Mouse (Mus musculus) layer of hippocampus, adult 2 months (tissue): ENCODE measurements at regions not wholly inside any gene's neighbourhood (a gene's known extent, or its start where the extent isn't known, plus 50 kb on each side); places are given as distances from the start of the nearest gene placed in this dataset.

ENCODE experiments used
- DNase-seq, 2 experiments: peaks; one replicate each; pipeline ENCODE4 v3.0.0; 2022; ENCODE audit warnings: low spot score in 2 of 2
- H3K27ac ChIP-seq: fragments of 200-600 bp; 2 replicates; pipeline ENCODE4 v1.8.1; 2022
- H3K4me3 ChIP-seq: fragments of 200-600 bp; 2 replicates; pipeline ENCODE4 v1.8.1; 2022; ENCODE audit warnings: mild to moderate bottlenecking
- CTCF ChIP-seq: fragments of 200-600 bp; conservative IDR thresholded peaks from 2 replicates; pipeline ENCODE4 v1.8.1; 2022; ENCODE audit warnings: antibody characterized with exemption, mild to moderate bottlenecking, moderate library complexity

DNA sequence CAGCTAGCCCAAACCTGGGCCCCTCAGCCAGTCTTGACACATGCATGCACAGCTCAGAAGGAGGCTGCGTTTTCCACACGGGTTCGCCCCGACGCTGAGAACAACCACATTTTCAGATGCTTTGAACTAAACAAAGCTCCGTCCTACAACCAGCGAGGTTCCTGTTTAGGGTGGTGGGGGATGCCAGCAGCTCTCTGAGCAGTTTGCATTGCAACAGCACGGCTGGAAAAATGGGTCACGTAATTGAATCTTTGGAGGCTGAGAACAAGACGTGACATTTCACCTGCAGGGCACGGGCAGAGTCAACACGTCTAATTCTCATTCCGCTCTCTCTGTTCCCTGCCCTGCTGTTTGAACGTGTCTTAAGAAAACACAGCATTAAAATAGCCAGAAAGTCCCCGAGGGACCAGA, 119.2 kb downstream of the Syk start:
- no peak overlapping the region for H3K4me3 ChIP-seq
- no peak for DNase-seq
- H3K27ac ChIP-seq, result no peak overlapping the region
- TF ChIP-seq CTCF, result no peak

DNA sequence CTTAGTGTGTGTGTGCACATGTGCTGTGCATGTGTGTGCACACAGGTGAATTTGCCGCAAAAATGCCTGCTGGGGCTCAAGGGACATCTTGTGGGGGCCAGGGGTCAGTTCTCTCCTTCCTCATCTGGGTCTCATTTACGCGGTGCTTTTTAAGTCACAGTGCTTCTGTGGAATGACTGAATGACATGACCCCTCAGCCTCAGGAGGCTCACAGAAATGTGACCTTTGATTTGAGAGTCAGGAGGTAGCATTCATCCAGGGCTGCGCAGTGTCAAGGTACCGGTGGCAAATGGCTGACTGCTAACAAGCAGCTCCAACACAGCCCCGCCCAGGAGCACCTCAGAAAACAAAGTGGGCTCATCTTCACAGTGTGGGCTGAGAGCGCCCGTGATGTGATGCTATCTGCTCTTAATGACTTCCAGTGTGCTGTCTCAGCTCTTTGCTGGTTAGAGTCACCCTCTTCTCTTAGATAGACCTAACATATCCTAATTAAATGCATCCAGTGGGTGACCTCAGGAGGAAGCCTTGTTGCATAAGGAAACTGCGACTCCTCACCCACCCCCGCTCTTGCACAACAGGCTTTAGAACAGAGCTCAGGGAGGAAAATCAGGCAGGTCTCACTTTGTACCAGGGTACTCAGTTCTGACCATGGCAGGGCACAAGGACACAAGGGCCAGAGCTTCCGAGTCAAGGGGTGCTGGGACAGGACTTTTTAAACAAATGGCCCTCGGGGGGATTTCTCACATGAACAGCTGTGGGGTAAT, 120.6 kb downstream of the Syk start:
- no peak for TF ChIP-seq CTCF
- Histone ChIP-seq H3K27ac (no peak overlapping the region), H3K4me3 (no peak overlapping the region)
- no peak for DNase-seq

- no peak for TF ChIP-seq CTCF
- Histone ChIP-seq H3K27ac (no peak overlapping the region), H3K4me3 (no peak overlapping the region)
- DNase-seq, result no peak
These were observed 121.7 kb downstream of the Syk start for GRCm38 (mm10) chr13:52704673-52705072.

DNA sequence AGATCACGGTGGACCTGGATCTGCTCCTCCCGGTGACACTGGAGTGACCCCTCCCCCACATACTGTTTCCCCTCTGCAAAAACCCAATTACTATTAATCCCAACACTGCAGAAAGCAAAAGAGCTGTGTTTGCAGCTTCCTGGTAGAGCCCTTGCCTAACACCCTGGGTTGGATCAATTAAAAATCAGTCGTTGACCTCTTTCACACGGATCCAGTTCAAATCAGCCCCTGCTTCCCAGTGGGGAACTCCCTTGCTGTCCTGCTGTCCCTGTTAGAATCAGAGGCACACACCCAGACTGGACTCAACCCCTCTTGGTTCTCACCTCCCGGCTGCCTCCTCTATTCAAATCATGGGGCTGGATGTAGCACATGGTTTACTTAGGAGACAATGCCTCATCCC, 126.6 kb downstream of the Syk start:
- no peak for TF ChIP-seq CTCF
- H3K4me3 ChIP-seq, result no peak overlapping the region
- no peak overlapping the region for H3K27ac ChIP-seq
- DNase-seq, result no peak

DNA sequence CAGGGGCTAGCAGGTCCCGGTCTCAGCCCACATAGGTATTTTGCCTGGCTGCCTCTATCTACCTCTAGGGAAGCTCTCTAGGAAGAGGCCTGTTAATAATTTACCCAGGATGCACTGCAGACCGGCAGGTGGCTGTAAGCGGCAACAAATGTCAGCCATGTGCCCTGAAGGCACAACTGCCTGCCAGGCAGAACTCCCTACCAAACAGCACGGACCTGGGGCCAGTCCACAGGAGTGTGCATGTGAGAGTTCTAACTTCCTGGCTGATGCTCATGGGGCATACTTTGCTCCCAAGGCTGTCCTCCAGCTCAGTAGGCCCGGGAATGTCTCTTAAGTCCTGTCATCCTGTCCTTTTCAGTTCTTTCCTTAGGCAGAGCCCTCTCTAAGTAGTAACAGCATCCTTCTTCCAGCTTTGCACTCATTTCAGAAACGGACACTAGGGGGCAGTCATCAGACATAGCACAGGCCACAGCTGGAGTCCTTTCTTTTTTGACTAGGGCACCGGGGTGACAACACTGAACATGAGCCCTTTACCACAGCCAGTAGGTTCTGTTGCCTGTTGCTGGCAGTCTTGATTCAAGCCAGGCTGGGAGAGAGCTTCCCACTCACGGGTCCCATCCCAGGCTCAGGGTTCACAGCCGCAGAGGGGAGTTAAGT, 128.9 kb downstream of the Syk start:
- TF ChIP-seq CTCF, result peak; percentile 93
- H3K27ac ChIP-seq, result no peak overlapping the region
- peak; percentile 72 to 86 for DNase-seq
- no peak overlapping the region for H3K4me3 ChIP-seq

DNA sequence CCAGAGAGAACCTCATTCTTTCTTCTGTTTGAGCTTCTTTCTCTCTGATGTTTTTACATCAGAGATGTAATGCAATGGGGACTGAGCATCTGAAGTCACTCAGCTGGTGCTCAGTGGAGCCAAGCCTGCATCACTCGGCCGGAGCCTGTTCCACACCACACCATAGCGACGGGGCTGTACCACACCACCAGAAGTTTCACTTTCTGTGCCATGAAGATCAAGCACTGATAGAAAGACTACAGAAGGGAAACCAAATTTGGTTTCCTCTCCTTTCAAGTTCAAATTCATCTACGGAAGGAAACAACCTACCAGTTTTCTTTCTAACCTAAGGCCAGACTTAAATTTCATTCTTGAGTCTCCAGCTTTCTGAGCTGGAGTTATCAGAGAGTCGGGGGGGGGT, 138.5 kb downstream of the Syk start:
- no peak for TF ChIP-seq CTCF
- no peak for DNase-seq
- Histone ChIP-seq H3K27ac (no peak overlapping the region), H3K4me3 (no peak overlapping the region)

DNA sequence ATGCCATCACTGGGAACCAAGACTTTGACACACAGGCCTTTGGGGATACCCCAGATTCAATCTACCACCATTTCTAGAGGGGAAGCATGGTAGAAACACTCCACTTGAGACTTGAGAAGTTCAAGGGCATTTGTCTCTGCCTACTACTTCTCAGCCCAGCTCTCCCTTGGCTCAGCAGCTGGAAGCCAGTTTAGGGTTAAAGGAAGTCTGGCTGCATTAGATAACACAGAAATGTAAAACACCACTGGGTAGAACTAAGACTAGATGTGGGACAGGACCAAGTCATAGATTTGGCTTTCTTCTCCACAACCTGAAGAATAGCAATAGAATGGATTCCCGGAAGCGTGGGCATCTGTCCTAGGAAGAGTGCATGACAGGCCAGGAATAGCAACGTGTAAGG, 139.7 kb downstream of the Syk start:
- no peak overlapping the region for H3K27ac ChIP-seq
- no peak overlapping the region for H3K4me3 ChIP-seq
- no peak for DNase-seq
- no peak for TF ChIP-seq CTCF

DNA sequence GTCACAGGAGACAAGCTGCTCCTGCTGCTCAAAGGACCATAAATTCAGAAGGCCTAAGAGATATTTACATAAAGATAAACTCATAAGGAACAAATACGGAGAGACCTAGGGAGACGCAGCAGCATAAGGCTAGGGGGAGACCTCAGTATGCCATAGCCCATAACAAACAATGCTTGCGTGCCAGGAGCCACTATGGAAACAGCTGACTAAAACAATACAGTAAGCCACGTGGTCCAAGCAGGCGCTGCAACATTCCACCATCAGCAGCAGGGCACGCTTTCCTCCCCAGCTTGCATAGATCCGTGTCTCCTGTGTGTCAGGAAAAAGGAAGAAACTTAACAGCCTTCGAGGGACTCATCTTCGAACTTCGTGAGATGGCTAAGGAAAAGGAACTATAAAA, 143.1 kb downstream of the Syk start:
- TF ChIP-seq CTCF, result no peak
- Histone ChIP-seq H3K4me3 (no peak overlapping the region), H3K27ac (no peak overlapping the region)
- DNase-seq, result no peak

- no peak for DNase-seq
- TF ChIP-seq CTCF, result no peak
These were observed 143.6 kb downstream of the Syk start for GRCm38 (mm10) chr13:52726525-52726924.

GRCm38 (mm10) chr13:52735453-52735933, 152.5 kb downstream of the Syk start:
- TF ChIP-seq CTCF, result no peak
- DNase-seq, result no peak
- Histone ChIP-seq H3K4me3 (no peak overlapping the region), H3K27ac (no peak overlapping the region)

More at GRCm38 (mm10) chr13:52726525-52726924, 143.6 kb downstream of the Syk start:
- Histone ChIP-seq H3K4me3 (no peak overlapping the region), H3K27ac (no peak overlapping the region)

DNA sequence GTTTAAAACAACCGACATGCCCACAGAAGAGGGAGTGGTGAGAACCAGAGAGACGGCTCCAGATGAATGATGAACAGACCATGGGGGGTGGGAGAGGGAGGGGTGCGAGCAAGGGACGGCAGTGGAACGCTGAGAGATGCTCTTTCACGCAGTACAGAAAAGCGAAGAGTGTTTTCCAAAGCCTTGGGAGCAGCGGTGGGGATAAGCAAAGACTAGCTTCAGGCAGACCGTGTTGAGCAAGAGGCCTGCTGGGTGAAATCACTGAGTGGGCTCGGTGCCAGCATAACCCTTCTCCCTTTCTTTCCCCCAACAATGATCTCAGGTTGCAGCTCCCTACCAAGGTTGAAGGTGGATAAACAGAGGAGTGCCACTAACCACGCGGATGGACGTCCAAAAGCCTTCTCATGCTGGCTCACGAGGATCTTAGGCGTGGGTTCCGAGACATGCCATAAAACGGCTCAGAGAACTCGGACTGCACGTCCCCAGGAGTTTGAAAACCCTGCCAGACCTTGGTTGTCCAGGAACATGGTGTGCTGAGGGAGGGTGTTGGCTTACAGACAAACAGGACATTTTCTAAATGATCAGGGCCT, 153.1 kb downstream of the Syk start:
- no peak overlapping the region for H3K4me3 ChIP-seq
- no peak for DNase-seq
- no peak for TF ChIP-seq CTCF
- H3K27ac ChIP-seq, result no peak overlapping the region

- no peak overlapping the region for H3K27ac ChIP-seq
- TF ChIP-seq CTCF, result no peak
- no peak for DNase-seq
- no peak overlapping the region for H3K4me3 ChIP-seq
These were observed 155.2 kb downstream of the Syk start for GRCm38 (mm10) chr13:52738095-52738660.

- DNase-seq, result no peak
- TF ChIP-seq CTCF, result no peak
- Histone ChIP-seq H3K27ac (no peak overlapping the region), H3K4me3 (no peak overlapping the region)
These were observed 158.4 kb downstream of the Syk start for GRCm38 (mm10) chr13:52741371-52741770.
